Mouse (Mus musculus) thymus, adult 2 months (tissue): Measurements from ENCODE around the gene Tgfa.

Experiments
- CTCF ChIP-seq: fragments of 200-500 bp; IDR thresholded peaks from 2 replicates; pipeline ENCODE4 v1.5.1; 2012; ENCODE audit warnings: mild to moderate bottlenecking, control low read depth, low read length, moderate library complexity, borderline replicate concordance; ENCODE audit not compliant: control insufficient read depth, poor library complexity, insufficient read depth; ENCODE audit errors: extremely low read depth
- POLR2A ChIP-seq: fragments of 200-500 bp; IDR thresholded peaks from 2 replicates; pipeline ENCODE4 v1.6.1; 2012; ENCODE audit warnings: mild to moderate bottlenecking, low read length, control low read depth, moderate library complexity; ENCODE audit not compliant: control insufficient read depth, poor library complexity, insufficient read depth; ENCODE audit errors: extremely low read depth

DNA sequence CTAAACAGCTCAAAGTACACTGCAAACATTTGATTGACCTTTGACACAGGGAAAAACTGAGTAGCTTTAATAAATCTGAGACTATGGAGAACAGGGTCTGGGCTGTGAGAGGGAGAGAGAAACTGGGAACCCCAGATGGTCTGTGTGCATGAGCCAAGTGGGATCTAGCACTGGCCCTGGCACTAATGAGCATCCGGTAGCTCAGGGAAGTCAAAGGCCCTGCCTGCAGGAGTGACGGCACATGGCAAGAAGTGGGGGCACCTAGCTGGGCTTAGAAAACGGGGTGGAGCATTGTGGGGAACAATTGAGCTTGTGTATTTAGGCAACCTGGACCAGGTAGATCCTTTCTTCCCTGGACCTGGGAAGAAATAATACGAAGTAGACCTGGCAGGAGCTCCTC lies 25.1 kb downstream of the Tgfa start:
- TF ChIP-seq CTCF (no peak), POLR2A (no peak)
